Mouse (Mus musculus): ENCODE data around the gene Cdc42.

The Cdc42 gene

DNA sequence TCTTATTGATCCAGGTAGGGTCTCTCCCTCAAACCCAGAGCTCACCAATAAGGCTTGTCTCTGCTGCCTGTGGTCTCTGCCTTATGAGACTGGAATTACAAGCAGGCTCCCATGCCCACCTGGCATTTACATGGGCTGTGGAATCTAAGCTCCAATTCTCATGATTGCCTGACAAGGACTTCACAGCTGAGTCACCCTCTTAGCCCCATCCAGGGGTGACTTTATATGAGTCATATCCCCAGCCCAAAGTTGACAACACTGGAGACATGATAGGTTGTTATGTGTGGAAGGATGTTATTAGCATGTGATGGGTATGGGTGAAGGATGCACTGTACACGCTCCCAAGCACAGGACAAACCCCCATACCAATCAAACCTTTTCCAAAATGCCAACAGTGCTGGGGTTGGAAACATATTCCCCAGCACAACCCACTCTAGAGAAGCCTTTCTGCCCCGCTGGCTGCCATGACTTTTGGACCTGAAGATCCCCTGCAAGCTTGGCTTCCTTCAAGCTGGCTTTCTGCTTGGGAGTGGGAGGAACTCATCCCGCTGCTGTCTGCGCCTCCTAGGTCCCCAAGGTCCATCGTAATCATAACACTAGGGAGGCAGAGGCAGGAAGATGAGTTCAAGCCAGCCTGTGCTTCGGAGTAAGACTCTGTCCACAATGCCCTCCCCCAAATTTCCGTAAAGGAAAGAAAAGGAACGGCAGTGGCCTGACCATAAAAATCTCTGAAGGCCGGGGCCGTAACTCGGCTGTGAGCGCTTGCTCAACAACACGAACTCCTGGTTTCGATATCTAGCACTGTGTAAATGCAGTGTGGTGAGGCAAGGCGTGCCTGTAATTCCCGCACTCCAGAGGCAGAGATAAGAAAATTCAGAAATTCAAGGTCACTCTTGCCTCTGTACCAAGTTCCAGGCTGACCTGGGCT is 14.3 kb upstream of the Cdc42 start:
- no peak for DNase-seq (ENCODE audit: low read depth)

DNA sequence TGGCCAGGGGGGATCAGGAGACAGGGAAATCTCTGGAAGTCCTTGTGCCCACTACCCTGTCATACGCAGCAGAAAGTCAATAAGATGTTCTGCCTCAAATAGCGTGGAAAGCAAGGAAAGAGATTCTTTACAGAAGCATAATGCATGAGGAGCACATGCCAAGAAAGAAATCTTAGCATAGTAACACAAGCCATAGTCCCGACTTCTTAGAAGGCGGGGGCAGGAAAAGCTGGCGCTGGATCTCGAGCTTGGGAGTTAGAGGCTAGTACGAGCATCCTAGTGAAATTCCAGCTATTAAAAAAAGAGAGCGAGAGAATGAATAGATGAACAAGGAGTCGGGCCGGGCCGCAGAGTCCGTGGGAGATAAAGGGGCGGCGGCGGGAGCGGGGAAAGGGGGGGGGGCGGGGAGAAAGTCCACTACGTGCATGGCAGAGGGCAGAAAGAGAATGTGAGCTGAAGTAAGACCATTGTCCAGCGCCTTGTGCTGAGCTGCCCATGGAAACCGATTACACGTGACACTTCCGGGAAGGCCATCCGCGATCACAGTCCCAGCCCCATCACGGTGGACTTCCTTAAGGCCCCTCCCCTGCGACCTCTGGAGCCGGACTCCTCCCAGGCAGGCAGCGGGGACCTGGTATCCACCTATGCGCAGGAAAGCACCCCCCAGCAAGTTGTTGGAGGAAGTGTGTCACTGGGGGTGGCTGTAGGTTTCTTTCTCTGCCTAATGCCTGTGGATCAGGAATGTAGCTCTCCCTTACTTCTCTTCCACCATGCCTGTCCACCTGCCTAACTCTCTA is 12.6 kb upstream of the Cdc42 start:
- DNase-seq (ENCODE audit: low read depth), result no peak

- no peak for DNase-seq (ENCODE audit: low read depth)
These were observed 10.7 kb upstream of the Cdc42 start for GRCm38 (mm10) chr4:137368198-137368597.

- no peak for DNase-seq (ENCODE audit: low read depth)
These were observed 10.0 kb upstream of the Cdc42 start for GRCm38 (mm10) chr4:137367275-137368088.

- no peak for DNase-seq (ENCODE audit: low read depth)
These were observed 8.6 kb upstream of the Cdc42 start for GRCm38 (mm10) chr4:137366097-137366496.

GRCm38 (mm10) chr4:137365356-137366062 is 8.0 kb upstream of the Cdc42 start:
- DNase-seq (ENCODE audit: low read depth), result no peak

DNA sequence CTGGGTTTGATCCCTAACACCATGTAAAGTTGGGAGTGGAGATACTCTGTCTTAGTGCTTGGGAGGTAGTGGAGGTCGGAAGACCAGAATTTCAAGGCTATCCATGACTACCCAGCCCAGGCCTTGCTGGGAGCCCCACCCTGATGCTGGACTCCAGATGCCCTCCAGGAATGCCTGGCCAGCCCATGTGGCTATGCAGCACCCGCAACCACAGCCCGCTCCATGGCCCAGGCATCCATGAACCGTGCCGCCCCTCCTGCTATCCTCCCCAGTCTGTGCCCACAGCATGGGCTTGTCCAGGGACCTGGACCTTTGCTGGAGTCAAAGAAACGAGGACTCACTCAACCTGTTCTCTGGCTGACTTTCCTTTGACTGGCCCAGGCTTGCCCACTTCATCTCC is 7.3 kb upstream of the Cdc42 start:
- DNase-seq (ENCODE audit: low read depth), result no peak

- DNase-seq (ENCODE audit: low read depth), result no peak
These were observed 3.5 kb upstream of the Cdc42 start for GRCm38 (mm10) chr4:137360996-137361395.

DNA sequence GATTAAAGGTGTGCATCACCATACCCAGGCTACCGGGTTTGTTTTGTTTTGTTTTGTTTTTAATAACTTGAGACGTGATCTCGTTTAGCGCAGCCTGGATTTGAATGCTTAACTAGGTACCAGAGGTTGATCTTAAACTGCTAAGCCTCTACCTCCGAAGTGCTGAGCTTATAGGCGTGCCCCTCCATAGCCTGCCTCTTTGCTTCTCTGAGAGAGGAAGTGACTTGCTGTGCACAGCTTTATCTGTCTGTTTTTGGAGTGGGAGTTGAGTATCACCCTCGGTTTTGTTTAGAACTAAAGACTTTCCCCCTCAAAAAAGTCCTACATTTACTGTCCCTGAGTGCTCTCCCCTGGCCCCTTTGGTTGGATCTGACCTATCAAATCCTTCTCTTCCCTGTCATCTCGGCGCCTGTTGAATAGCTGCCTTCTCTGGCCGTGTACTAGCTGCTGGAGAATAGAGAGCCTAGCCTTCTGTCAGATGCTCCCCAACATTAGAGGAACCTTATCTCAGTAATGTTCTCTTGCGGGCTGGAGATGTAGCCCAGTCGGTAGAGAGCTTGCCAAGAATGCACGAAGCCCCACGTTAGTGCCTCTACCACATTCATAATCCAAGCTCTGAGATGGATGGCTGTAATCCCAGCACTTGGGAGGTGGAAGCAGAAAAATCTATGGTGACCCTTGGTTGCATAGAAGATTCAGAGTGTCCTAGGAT is 927 bp upstream of the Cdc42 start:
- DNase-seq (ENCODE audit: low read depth), result no peak

- DNase-seq (ENCODE audit: low read depth), result peak; percentile 48
These were observed 628 bp downstream of the Cdc42 start for GRCm38 (mm10) chr4:137356674-137357510.

GRCm38 (mm10) chr4:137350627-137351026 is 6.9 kb downstream of the Cdc42 start:
- no peak for DNase-seq (ENCODE audit: low read depth)

- no peak for DNase-seq (ENCODE audit: low read depth)
These were observed 11.7 kb downstream of the Cdc42 start for GRCm38 (mm10) chr4:137345790-137346189.

- DNase-seq (ENCODE audit: low read depth), result no peak
These were observed 12.4 kb downstream of the Cdc42 start for GRCm38 (mm10) chr4:137345112-137345511.

DNA sequence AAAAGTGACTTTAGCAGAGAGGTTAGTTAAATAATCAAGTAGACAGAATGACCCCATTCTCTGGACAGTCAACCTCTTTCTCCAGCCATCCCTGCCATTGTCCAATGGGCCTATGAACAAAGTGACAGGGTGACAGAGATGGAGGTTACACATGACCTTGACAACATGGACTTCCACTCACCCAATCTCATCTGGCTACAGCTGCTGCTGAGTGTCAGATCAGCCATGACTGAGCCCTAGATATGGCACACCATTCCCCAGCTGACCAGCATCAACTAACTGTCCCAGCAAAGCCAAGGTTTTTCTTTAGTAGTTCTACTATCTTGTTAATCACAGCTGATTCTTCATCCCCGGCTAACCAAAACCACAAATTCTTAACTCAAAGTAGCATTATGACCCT is 14.7 kb downstream of the Cdc42 start:
- DNase-seq (ENCODE audit: low read depth), result no peak

GRCm38 (mm10) chr4:137339415-137339814 is 18.1 kb downstream of the Cdc42 start:
- no peak for DNase-seq (ENCODE audit: low read depth)

DNA sequence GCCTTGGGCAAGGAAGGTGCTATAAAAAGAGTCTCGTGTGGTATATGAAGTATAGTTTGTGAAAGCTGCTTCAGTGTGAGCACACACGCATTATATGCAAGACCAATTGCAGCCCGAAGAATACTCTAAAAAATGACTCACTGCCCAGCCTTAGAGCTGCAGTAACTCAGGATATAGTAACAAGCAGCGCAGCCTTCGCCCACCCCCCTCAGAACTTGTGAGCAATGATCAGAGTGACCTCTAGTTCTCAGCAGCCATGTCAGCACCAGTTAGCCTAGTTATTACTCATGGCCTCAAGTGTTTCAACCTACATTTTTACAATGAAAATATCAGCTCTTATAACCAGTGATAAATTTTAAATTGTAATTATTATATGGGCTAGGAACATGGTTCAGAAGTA is 21.1 kb downstream of the Cdc42 start:
- no peak for DNase-seq (ENCODE audit: low read depth)

DNA sequence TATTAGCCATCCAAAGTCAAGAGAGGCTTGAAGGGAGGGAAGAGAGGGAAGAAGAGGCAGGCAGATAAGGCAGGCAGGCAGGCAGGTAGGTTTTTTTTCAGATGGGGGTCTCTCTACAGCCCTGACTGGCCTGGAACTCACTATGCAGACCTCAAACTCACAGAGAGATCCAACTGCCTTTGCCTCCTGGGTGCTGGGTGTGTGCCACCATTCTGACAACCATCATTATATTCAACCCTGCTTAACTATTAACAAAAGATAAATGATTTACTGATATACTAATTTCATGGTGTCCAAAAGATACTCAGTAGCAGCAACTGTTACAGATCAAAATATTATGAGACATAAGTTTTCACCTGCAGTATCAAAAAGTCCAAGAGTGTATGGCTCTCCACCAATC is 25.5 kb downstream of the Cdc42 start:
- no peak for DNase-seq (ENCODE audit: low read depth)

DNA sequence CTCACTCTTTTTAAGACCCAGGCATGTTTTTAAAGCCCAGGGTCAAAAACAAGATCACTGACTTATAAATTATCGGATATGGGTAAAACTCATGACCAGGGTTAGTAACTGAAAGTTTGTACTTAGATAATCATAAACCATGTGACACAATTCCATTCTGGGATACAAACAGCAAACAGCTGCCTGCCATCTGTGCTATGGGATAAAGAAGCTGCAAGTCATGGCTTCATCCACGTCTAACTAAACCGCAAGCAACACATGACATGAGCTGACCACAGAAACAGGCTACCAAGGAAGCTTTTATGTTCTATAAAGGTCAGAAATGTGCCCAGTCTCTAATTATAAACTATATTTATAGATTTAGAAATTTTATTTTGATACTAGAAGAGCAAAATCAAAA is 31.0 kb downstream of the Cdc42 start:
- DNase-seq (ENCODE audit: low read depth), result no peak

DNA sequence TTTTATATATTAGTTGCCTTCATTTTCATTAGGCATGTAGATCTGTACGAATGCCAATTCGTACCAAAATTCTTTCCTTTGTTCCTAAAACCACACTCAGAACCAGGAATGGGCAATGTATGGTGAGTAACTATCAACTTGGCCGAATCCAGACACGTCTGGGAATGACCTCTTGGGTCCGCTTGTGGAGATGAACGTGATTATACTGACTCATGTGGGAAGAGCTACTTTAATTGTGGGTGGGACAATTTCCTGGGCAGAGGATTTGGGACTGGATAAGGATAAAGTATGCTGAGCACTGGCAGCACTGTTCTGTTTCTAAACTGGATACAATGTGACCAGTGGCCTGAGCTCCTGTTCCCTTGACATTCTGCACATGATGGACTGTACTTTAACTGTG is 32.6 kb downstream of the Cdc42 start:
- no peak for DNase-seq (ENCODE audit: low read depth)
